Mouse (Mus musculus): ENCODE results near the gene Prm2. TPM values are rescaled to one million over a fixed set of nuclear protein-coding genes. Genes with fewer than 3 reads are reported as not detected.

The Prm2 gene
- polyA plus RNA-seq, 1 experiment, result not detected

DNA sequence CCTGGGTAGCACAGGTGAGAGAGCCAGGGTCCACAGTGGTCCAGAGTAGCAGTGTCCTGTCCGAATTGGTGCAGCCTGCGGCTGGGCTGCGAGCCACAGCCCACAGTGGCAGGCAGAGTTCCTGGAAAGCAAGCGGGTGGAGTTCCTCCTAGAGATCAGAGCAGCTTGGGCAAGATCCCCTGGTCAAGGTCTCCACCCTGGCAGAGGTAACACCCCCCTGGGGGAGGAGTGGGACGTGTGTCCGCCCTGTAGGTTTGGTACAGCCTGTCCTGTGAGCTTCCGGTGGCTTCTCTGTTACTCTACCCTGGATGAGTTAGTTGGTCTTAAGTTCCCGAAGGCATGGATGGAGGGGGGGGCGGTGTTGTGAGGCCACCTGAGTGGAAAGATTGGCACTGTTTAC, 27.1 kb downstream of the Prm2 start:
- no peak overlapping the region for H3K4me3 ChIP-seq (ENCODE audit: low read depth, low read length)
- H3K9me3 ChIP-seq (replicated peaks; ENCODE audit: control insufficient read depth, insufficient read depth, low read length, poor library complexity, severe bottlenecking), result no peaks in the 10 kb centered on the region
- H3K27ac ChIP-seq (ENCODE audit: insufficient read depth, low read length), result no peak overlapping the region
- no peaks in the 10 kb centered on the region for H3K4me1 ChIP-seq (ENCODE audit: control insufficient read depth, insufficient read depth, low read length)
- H3K36me3 ChIP-seq (ENCODE audit: control insufficient read depth, insufficient read depth, low read length, poor library complexity, severe bottlenecking), result no peaks in the 10 kb centered on the region
- H3K9ac ChIP-seq (ENCODE audit: low read depth, poor library complexity, severe bottlenecking), result no peak overlapping the region
- TF ChIP-seq CTCF (IDR thresholded peaks at IDR 0.05; ENCODE audit: low read depth, low read length) (no peak), POLR2A (IDR thresholded peaks at IDR 0.05; ENCODE audit: insufficient read depth, low read length) (no peak), EP300 (IDR thresholded peaks at IDR 0.05; ENCODE audit: insufficient read depth, low read depth, low read length) (no peak)
- no peaks in the 10 kb centered on the region for H3K27me3 ChIP-seq (ENCODE audit: control insufficient read depth, insufficient read depth, low read length, poor library complexity, severe bottlenecking)

DNA sequence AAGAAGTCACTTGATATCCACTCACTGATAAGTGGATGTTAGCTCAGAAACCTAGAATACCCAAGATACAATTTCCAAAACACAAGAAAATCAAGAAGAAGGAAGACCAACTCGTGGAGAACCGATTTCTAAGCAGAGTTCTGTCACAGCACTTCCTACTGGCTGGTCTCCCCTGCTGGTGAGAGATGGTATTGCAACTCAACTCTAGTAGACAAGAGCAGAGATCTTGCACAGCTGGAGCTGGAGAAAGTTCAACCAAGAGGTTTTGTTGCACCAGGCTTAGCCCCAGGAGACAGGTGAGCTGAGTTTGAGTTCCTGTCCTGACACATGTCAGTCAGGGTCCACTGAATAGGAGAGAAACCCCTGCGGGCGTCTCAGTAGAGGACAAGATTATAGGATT, 28.8 kb downstream of the Prm2 start:
- no peak overlapping the region for H3K27ac ChIP-seq (ENCODE audit: insufficient read depth, low read length)
- H3K4me3 ChIP-seq (ENCODE audit: low read depth, low read length), result no peak overlapping the region
- H3K9ac ChIP-seq (ENCODE audit: low read depth, poor library complexity, severe bottlenecking), result no peak overlapping the region
- no peaks in the 10 kb centered on the region for H3K36me3 ChIP-seq (ENCODE audit: control insufficient read depth, insufficient read depth, low read length, poor library complexity, severe bottlenecking)
- no peaks in the 10 kb centered on the region for H3K4me1 ChIP-seq (ENCODE audit: control insufficient read depth, insufficient read depth, low read length)
- H3K27me3 ChIP-seq (ENCODE audit: control insufficient read depth, insufficient read depth, low read length, poor library complexity, severe bottlenecking), result no peaks in the 10 kb centered on the region
- TF ChIP-seq CTCF (IDR thresholded peaks at IDR 0.05; ENCODE audit: low read depth, low read length) (no peak), EP300 (IDR thresholded peaks at IDR 0.05; ENCODE audit: insufficient read depth, low read depth, low read length) (no peak), POLR2A (IDR thresholded peaks at IDR 0.05; ENCODE audit: insufficient read depth, low read length) (no peak)
- H3K9me3 ChIP-seq (replicated peaks; ENCODE audit: control insufficient read depth, insufficient read depth, low read length, poor library complexity, severe bottlenecking), result no peaks in the 10 kb centered on the region

DNA sequence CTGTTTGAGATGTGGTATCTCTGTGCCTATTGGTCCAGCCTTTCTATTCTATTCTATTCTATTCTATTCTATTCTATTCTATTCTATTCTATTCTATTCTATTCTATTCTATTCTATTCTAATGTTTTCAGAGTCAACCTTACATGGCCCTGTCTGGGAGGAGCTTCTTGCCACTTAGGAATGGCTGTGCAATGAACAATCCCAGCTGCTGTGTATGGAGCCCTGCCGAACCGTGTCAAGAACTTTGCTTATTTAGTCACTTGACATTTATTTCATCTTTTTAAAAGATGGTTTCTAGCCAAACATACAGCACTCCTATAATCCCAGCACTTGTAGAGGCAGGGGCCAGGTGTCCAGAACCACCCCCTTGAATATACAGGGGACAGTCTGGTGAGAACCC, 31.6 kb downstream of the Prm2 start:
- Histone ChIP-seq H3K9me3 (replicated peaks; ENCODE audit: control insufficient read depth, insufficient read depth, low read length, poor library complexity, severe bottlenecking) (no peaks in the 10 kb centered on the region), H3K27ac (ENCODE audit: insufficient read depth, low read length) (no peak overlapping the region), H3K4me3 (ENCODE audit: low read depth, low read length) (no peak overlapping the region), H3K9ac (ENCODE audit: low read depth, poor library complexity, severe bottlenecking) (no peak overlapping the region), H3K27me3 (ENCODE audit: control insufficient read depth, insufficient read depth, low read length, poor library complexity, severe bottlenecking) (no peaks in the 10 kb centered on the region), H3K36me3 (ENCODE audit: control insufficient read depth, insufficient read depth, low read length, poor library complexity, severe bottlenecking) (no peaks in the 10 kb centered on the region), H3K4me1 (ENCODE audit: control insufficient read depth, insufficient read depth, low read length) (no peaks in the 10 kb centered on the region)
- TF ChIP-seq CTCF (IDR thresholded peaks at IDR 0.05; ENCODE audit: low read depth, low read length), result no peak
- TF ChIP-seq POLR2A (IDR thresholded peaks at IDR 0.05; ENCODE audit: insufficient read depth, low read length), result no peak
- no peak for TF ChIP-seq EP300 (IDR thresholded peaks at IDR 0.05; ENCODE audit: insufficient read depth, low read depth, low read length)

DNA sequence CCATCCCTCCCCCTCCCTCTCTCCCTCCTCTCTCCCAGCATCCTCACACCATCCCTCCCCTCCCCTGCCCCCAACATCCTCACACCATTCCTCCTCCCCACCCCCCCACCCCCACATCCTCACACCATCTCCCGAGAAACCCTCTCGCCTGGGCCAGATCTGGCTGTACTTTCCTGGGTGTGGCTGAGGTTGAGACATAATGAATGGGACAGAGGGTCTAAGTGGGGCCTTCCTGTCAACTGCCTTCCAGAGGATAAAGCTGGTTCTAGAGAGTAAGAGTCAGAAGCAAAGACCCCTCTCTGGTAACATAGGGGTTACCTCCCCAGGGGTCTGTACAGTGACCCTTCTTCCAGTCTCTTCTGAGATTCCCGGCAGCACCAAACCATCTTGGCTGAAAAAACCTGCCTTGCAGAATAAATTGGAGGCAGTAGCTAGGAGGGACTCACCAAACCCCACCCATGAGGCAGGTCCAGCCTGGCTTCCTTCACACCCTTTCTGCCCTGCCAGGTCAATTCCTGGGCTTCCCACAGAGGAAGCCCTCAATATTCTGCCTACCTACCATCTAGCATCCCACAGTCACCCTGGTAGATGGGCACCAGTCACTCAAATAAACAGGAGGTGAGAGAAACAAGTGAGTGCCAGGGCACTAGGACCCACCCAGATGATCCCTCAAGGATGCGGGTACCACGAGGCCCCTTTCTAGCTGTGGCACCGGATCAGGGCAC, 32.2 kb downstream of the Prm2 start:
- no peak for TF ChIP-seq CTCF (IDR thresholded peaks at IDR 0.05; ENCODE audit: low read depth, low read length)
- Histone ChIP-seq H3K4me1 (ENCODE audit: control insufficient read depth, insufficient read depth, low read length) (no peaks in the 10 kb centered on the region), H3K9ac (ENCODE audit: low read depth, poor library complexity, severe bottlenecking) (no peak overlapping the region), H3K27ac (ENCODE audit: insufficient read depth, low read length) (no peak overlapping the region), H3K27me3 (ENCODE audit: control insufficient read depth, insufficient read depth, low read length, poor library complexity, severe bottlenecking) (no peaks in the 10 kb centered on the region), H3K9me3 (replicated peaks; ENCODE audit: control insufficient read depth, insufficient read depth, low read length, poor library complexity, severe bottlenecking) (no peaks in the 10 kb centered on the region), H3K36me3 (ENCODE audit: control insufficient read depth, insufficient read depth, low read length, poor library complexity, severe bottlenecking) (no peaks in the 10 kb centered on the region), H3K4me3 (ENCODE audit: low read depth, low read length) (no peak overlapping the region)

DNA sequence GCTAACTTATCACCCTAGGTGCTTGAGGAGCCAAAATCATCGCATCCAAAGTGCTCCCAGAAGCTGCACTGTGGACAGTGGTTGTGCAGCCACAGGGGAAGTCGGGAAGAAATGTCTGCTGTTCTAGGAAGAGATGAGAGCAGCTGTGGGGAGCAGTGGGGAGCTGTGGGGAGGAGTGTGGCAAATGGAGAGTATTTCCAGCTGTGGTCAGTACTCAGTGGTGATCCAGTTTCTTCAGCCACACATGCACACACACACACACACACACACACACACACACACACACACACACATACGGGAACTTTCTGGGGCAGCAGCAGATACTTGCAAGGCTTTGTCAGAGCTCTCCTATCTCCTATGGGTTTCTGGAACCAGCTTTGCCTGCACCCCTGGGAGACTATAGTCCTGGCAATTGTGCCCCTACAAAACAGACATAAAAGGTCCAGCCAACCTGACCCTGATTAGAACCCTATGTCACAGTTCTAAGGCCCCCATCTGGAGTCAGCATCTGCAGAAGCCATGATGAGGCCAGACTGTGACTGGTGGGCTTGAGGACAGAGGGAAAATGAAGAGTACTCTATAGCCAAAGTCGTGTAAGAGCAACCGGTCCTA, 33.3 kb downstream of the Prm2 start:
- Histone ChIP-seq H3K36me3 (ENCODE audit: control insufficient read depth, insufficient read depth, low read length, poor library complexity, severe bottlenecking) (no peaks in the 10 kb centered on the region), H3K27ac (ENCODE audit: insufficient read depth, low read length) (no peak overlapping the region), H3K9ac (ENCODE audit: low read depth, poor library complexity, severe bottlenecking) (no peak overlapping the region), H3K27me3 (ENCODE audit: control insufficient read depth, insufficient read depth, low read length, poor library complexity, severe bottlenecking) (no peaks in the 10 kb centered on the region), H3K4me3 (ENCODE audit: low read depth, low read length) (no peak overlapping the region), H3K4me1 (ENCODE audit: control insufficient read depth, insufficient read depth, low read length) (no peaks in the 10 kb centered on the region), H3K9me3 (replicated peaks; ENCODE audit: control insufficient read depth, insufficient read depth, low read length, poor library complexity, severe bottlenecking) (no peaks in the 10 kb centered on the region)
- TF ChIP-seq CTCF (IDR thresholded peaks at IDR 0.05; ENCODE audit: low read depth, low read length), result no peak
- no peak for TF ChIP-seq EP300 (IDR thresholded peaks at IDR 0.05; ENCODE audit: insufficient read depth, low read depth, low read length)
- no peak for TF ChIP-seq POLR2A (IDR thresholded peaks at IDR 0.05; ENCODE audit: insufficient read depth, low read length)

DNA sequence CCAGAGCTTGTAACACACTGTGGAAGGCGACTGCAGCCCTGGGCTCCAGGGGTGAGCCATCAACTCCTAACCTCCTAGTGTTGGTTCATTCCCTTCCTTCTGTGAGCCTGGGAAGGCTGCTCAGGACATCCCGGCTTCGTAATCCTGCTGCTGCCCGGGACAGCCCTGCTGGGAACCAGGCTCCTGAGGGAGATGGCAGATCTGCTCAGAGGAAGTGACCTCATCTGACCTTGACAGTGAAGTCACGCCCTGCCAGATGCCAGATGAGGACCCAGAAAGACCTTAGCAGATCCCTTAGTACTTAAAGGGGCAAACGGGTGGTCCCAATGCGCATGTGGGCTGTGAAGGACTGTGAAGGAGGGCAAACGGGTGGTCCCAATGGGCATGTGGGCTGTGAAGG, 34.8 kb downstream of the Prm2 start:
- Histone ChIP-seq H3K27me3 (ENCODE audit: control insufficient read depth, insufficient read depth, low read length, poor library complexity, severe bottlenecking) (no peaks in the 10 kb centered on the region), H3K9me3 (replicated peaks; ENCODE audit: control insufficient read depth, insufficient read depth, low read length, poor library complexity, severe bottlenecking) (no peaks in the 10 kb centered on the region), H3K4me3 (ENCODE audit: low read depth, low read length) (no peak overlapping the region), H3K9ac (ENCODE audit: low read depth, poor library complexity, severe bottlenecking) (no peak overlapping the region), H3K4me1 (ENCODE audit: control insufficient read depth, insufficient read depth, low read length) (no peaks in the 10 kb centered on the region), H3K27ac (ENCODE audit: insufficient read depth, low read length) (no peak overlapping the region), H3K36me3 (ENCODE audit: control insufficient read depth, insufficient read depth, low read length, poor library complexity, severe bottlenecking) (no peaks in the 10 kb centered on the region)
- TF ChIP-seq EP300 (IDR thresholded peaks at IDR 0.05; ENCODE audit: insufficient read depth, low read depth, low read length), result no peak

All from ES-Bruce4 (cell line).